Mouse (Mus musculus) gastrocnemius, postnatal 36 days (tissue): Measurements from ENCODE around the gene Lipc. TPM values are rescaled to one million over a fixed set of nuclear protein-coding genes. Genes with fewer than 3 reads are reported as not detected.

Experiments used
- DNase-seq, 2 experiments: peaks; one replicate each; pipeline ENCODE4 v3.0.0; 2022
- intact Hi-C: fragments of 180-260 bp; cut with DNase I; formaldehyde crosslinking; loops from one replicate; pipeline ENCODE4 v1.15.1; 2025
- total RNA-seq, 2 experiments: library from RNA; stranded (reverse); gene quantifications; 2 replicates each; pipeline ENCODE4 v1.2.3; 2021

Gene Lipc
- total RNA-seq, 2 experiments from 2014 or later: not detected

DNA sequence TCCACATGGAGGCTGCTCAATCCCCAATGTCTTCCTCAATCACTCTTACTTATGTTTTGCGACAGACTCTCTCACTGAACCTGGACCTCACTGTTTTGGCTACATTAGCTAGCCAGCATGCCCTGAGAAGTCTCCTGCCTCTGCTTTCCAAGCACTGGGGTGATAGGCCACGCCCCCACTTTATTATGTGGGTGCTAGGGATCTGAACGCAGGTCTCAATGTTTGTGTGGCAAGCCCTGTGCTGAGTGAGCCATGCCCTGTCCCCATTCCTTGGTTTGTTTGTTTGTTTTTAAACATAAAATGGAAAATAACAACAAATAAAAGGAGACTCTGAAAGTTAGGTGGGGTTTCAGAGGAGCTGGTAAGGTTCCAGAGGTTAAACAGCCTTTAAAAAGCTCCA lies 7.4 kb upstream of the Lipc start:
- DNase-seq: no peak
- intact Hi-C loops: no loop called here

- intact Hi-C loops: no loop called here
- no peak for DNase-seq
Measured at GRCm38 (mm10) chr9:70958381-70958780, 6.4 kb upstream of the Lipc start.

DNA sequence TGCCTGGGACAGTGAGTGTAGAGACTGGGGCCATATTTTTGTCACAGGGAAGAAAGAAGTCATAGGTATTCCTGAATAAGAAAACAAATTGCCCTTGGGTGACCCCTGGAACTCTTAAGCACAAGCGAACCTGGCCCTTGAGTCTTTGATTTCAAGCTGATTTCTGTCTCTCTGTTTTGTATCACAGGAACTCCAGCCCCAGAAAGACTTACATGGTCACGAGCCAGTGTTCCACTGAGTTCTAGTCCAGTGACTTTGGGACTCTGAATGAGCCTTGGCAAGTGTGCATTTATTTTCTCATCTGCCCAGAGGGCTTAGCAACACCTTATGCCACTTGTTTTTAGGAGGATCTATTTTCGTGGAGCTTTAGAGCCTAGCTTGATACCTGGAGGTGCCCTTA lies 5.7 kb upstream of the Lipc start:
- intact Hi-C loops: no loop called here

GRCm38 (mm10) chr9:70954226-70954625 lies 2.2 kb upstream of the Lipc start:
- intact Hi-C loops: no loop called here
- DNase-seq: no peak

More for the DNA sequence above, 5.7 kb upstream of the Lipc start:
- DNase-seq: no peak

DNA sequence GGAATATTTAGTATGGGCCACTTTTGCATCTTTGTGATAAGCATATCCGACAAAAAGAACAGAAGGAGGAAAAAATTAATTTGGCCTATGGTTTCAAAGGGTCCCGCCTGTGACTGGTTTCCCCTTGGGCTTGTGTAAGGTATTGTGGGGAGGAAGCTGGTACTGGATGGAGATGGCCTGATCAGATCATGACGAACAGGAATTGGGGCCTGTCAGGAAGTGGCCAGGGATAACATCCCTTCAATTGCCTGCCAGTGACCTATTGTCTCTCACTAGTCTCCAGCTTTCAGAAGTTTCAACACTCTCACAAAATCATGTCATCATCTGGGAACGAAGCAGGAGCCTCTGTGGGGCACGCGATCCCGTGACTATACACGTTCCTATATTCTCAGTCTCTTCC lies 2.7 kb downstream of the Lipc start:
- intact Hi-C loops: no loop called here
- DNase-seq: no peak

DNA sequence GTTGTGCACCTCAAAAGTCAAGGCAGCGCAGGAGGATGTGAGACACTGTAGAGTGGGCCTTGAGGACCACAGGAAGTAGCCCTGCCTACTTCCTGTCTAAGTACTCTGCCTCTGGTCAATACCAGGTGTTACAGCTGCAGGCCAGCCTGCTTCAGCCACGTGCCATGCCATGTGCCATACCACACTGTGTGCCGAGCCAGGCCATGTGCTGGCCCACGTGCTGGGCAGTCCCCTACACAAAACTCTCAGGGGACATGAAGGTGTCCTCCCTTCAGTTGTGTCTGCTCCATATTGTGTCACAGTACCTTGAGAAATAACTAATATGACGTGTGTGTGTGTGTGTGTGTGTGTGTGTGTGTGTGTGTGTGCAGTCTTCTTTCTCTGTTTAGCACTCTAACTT lies 4.7 kb downstream of the Lipc start:
- intact Hi-C loops: no loop called here
- no peak for DNase-seq

- DNase-seq: peak; percentile 4 to 29
- intact Hi-C loops: no loop called here
Measured at GRCm38 (mm10) chr9:70942686-70943333, 9.2 kb downstream of the Lipc start.

DNA sequence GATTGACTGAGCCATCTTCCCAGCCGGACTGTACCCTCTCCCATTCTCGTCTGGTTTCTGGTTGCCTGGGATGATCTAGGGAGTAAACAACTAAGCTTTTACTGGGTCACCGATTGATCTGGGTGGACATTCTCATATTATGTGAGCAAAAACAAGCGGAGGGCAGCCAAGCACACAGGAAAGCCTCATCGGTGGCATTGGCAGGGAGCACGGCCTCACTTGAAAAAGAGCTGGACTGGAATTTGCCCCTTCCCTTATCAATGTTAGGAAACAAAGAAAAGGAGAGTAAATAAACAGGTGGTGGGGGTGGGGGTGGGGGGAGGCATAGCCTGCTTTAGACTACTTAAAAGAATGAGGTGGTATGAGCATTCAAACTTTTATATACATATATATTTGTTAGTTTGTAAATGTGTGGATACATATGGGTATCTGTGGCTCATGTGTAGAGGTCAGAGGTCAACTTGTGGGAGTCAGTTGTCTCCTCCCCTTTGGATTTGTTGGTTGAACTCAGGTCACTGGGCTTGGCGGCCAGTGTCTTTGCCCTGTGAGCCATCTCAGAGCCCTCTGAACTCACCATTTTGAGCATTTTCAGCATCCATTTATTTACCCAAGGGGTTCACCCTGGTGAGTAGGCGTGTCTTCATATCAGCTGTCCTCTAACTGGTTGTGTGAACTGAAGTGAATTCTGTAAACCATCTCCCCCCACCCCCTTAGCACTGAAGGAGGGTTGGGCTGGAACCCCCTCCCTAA lies 12.1 kb downstream of the Lipc start:
- intact Hi-C loops: no loop called here
- no peak for DNase-seq

DNA sequence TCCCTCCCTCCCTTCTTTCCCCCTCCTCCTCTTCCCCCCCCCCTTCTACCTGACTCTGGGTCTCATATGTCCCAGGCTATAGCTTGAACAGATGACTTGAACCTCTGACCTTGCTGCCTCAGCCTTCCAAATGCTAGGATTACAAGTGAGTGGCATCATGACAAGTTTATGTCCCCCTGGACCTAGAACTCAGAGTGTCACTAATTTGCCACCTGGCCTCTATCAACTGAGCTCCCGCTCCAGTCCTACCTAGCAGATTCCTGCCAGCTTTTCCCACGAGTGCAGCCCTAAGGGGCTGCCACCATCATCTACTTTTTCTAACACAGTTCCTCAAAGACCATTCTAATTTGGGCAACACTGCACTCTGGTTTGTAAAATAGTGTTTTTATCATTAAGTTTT lies 13.2 kb downstream of the Lipc start:
- intact Hi-C loops: no loop called here
- no peak for DNase-seq

DNA sequence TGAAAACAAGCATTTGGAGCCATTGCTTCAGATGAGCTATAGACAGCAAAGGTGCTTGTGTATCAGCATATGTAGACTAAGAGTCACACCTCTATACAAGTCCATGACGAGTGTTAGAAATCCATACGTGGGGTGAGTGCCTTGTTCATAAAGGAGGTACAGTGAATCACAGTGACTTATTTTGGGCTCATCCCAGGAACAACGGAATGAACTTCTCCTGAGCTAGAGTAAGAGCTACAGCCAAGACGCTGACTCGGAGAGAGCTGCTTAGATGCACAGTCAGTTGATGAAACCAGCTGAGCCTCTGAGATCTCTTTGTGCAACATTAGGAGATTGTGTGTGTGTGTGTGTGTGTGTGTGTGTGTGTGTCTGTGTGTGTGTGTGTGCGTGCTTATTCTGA lies 13.9 kb downstream of the Lipc start:
- no peak for DNase-seq
- intact Hi-C loops: no loop called here

DNA sequence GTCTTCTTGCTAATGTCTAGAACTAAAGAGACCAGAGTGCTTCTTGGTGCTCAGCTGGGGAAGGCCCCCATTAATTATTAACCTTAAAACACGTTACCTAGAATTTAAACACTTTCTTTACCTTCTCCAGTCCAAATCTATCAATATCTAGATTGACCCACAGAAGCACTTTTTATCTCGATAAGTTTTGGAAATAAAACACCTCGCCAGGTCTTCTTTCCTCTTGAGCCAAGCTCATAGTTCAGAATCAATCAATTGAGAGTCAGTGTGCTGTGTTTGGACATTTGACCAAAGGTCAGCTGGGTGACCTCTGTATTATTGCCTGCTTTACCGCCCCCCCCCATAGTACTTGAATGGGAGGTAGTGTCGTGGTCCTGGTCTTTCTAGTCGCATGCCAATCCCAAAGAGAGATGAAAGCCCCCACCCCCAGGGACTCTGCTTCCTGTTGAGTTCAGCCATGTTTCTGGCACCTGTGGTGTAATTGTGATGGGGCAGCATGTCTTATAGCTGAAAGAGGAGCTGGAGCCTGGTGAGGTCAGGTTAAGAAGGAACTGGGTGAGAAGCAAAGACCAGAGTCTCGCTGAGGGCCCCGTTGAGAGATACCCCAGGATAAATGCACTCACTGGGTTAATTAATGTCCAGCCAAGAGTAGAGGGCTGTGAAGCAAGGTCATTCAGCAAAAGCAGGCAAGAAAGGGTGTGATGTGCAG lies 17.3 kb downstream of the Lipc start:
- intact Hi-C loops: loop anchor here (5.0 kb wide), 1 partner anchor 257 kb away; the partner anchor contains the start of gene Adam10

GRCm38 (mm10) chr9:70930641-70931020 lies 21.4 kb downstream of the Lipc start:
- intact Hi-C loops: loop anchor here (5.0 kb wide), 1 partner anchor 253 kb away; the partner anchor contains the start of gene Adam10
- no peak for DNase-seq

More for the DNA sequence above, 17.3 kb downstream of the Lipc start:
- no peak for DNase-seq

DNA sequence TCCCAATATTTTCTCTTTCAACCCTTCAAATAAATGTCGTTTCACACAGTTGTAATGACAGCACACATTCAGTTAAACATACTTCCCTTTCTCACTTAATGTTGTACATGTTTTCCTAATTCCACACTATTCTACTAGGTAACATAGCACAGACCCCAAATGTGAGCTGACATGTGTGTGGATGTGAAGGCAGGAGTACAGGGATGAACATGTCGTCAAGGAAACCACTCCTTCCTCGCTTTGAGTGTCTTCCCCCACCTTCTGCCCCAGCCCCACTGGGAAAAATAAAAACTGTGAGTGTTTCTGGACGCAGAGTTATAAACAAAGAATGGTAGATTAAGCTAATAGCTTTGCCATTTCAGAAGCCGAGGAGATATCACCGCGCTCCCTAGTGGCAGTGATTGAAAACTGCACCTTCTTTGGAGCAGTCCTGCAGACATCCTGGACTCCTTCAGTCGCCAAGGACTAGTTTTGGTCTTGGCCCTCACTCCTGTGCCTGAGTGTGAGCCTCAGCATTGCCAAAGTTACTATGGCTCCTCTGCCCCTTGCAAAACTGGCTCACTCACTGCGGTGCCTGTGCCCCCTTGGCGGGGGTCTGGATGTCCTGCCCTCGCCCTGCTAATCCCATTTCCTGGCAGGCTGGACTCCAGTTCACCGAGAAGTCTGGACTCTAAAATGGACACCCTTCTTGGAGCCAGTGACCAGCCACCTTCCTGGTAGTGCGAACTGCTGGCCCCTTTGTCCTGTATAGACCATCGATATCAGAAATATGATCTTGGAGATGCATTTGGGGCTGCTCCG lies 22.0 kb downstream of the Lipc start:
- intact Hi-C loops: loop anchor here (5.0 kb wide), 1 partner anchor 253 kb away; the partner anchor contains the start of gene Adam10
- DNase-seq: no peak

DNA sequence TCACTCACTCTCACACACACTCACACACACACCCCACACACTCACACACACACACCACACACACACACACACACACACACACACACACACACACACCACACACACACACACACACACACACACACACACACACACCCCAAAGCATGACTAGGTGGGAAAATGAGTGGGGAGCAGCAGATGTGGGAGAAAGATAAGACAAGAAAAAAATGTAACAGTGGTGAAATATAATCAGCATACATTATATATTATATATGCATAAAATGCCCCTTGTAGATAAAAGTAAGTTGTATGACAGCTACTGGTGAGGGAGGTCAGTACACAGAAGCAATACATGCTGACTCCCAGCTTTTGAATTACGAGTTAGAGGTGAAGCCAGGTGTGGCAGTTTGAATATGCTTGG lies 23.6 kb downstream of the Lipc start:
- DNase-seq: no peak
- intact Hi-C loops: no loop called here

DNA sequence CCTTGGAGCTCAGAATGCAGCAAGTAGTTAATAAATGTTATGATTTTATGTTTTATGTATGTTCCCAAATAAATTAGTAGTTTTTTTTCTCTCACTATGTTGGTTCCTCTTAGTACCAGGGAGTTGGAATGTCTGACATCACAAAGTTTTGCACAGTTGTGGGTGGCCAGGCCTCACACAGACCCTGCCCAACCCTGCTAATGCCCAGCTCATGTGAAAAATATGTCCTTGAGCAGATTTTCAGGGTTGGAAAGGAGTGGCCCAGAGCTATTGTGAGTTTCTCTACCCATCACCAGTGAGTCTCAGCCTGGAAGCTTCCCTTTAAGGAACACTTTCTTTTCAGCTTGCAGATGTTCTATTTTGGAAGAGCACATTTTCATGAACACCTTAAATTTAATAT lies 24.3 kb downstream of the Lipc start:
- intact Hi-C loops: no loop called here
- DNase-seq: no peak

- intact Hi-C loops: no loop called here
- DNase-seq: no peak
Measured at GRCm38 (mm10) chr9:70926820-70927588, 25.0 kb downstream of the Lipc start.

GRCm38 (mm10) chr9:70925225-70925624 lies 26.8 kb downstream of the Lipc start:
- DNase-seq: no peak
- intact Hi-C loops: no loop called here

GRCm38 (mm10) chr9:70924763-70925162 lies 27.3 kb downstream of the Lipc start:
- intact Hi-C loops: no loop called here
- no peak for DNase-seq

- DNase-seq: no peak
- intact Hi-C loops: no loop called here
Measured at GRCm38 (mm10) chr9:70921781-70922565, 30.1 kb downstream of the Lipc start.
